Mouse (Mus musculus) ES-Bruce4 (cell line): ENCODE measurements at regions not wholly inside any gene's neighbourhood (a gene's known extent, or its start where the extent isn't known, plus 50 kb on each side); places are given as distances from the start of the nearest gene placed in this dataset.

Experiments
- H3K27ac ChIP-seq: 2 replicates; pipeline ENCODE4 v1.5.1; 2012; ENCODE audit warnings: low read length, inconsistent platforms; ENCODE audit not compliant: insufficient read depth
- H3K27me3 ChIP-seq: 2 replicates; pipeline ENCODE4 v1.6.1; 2012; ENCODE audit warnings: mild to moderate bottlenecking, low read length, inconsistent platforms; ENCODE audit not compliant: control insufficient read depth, poor library complexity, insufficient read depth, severe bottlenecking
- H3K36me3 ChIP-seq: 2 replicates; pipeline ENCODE4 v1.6.1; 2012; ENCODE audit warnings: inconsistent platforms, mild to moderate bottlenecking, low read length, moderate library complexity; ENCODE audit not compliant: control insufficient read depth, poor library complexity, insufficient read depth, severe bottlenecking
- H3K4me1 ChIP-seq: one replicate; pipeline ENCODE4 v1.8.1; 2011; ENCODE audit warnings: low read length; ENCODE audit not compliant: control insufficient read depth, insufficient read depth
- H3K4me3 ChIP-seq: 2 replicates; pipeline ENCODE4 v1.5.1; 2011; ENCODE audit warnings: low read depth, mild to moderate bottlenecking, low read length
- H3K9ac ChIP-seq: 2 replicates; pipeline ENCODE4 v1.6.1; 2012; ENCODE audit warnings: low read depth, mild to moderate bottlenecking, inconsistent platforms; ENCODE audit not compliant: poor library complexity, severe bottlenecking
- H3K9me3 ChIP-seq: replicated peaks from 2 replicates; pipeline ENCODE4 v1.6.1; 2012; ENCODE audit warnings: mild to moderate bottlenecking, low read length, inconsistent platforms; ENCODE audit not compliant: control insufficient read depth, poor library complexity, insufficient read depth, severe bottlenecking
- CTCF ChIP-seq: IDR thresholded peaks from one replicate; pipeline ENCODE4 v1.8.1; 2011; ENCODE audit warnings: low read depth, low read length
- EP300 ChIP-seq: IDR thresholded peaks from 2 replicates; pipeline ENCODE4 v1.6.1; 2011; ENCODE audit warnings: low read depth, low read length; ENCODE audit not compliant: insufficient read depth
- POLR2A ChIP-seq: IDR thresholded peaks from one replicate; pipeline ENCODE4 v1.8.1; 2011; ENCODE audit warnings: low read length; ENCODE audit not compliant: insufficient read depth

- no peak overlapping the region for H3K4me3 ChIP-seq
- H3K36me3 ChIP-seq, result no peaks in the 10 kb centered on the region
- H3K9ac ChIP-seq, result no peak overlapping the region
- no peak overlapping the region for H3K27ac ChIP-seq
- no peaks in the 10 kb centered on the region for H3K4me1 ChIP-seq
- H3K9me3 ChIP-seq, result no peaks in the 10 kb centered on the region
- H3K27me3 ChIP-seq, result no peaks in the 10 kb centered on the region
- TF ChIP-seq POLR2A (no peak), CTCF (no peak), EP300 (no peak)
Observed at GRCm38 (mm10) chr12:93427988-93428387, 1579.0 kb upstream of the Sel1l start.

GRCm38 (mm10) chr12:93416381-93416780 is 1567.4 kb upstream of the Sel1l start:
- Histone ChIP-seq H3K36me3 (no peaks in the 10 kb centered on the region), H3K9ac (no peak overlapping the region), H3K4me1 (no peaks in the 10 kb centered on the region), H3K27ac (no peak overlapping the region), H3K4me3 (no peak overlapping the region), H3K9me3 (no peaks in the 10 kb centered on the region), H3K27me3 (no peaks in the 10 kb centered on the region)
- no peak for TF ChIP-seq CTCF
- no peak for TF ChIP-seq POLR2A
- no peak for TF ChIP-seq EP300

- Histone ChIP-seq H3K4me1 (no peaks in the 10 kb centered on the region), H3K9me3 (no peaks in the 10 kb centered on the region)
- TF ChIP-seq CTCF, result no peak
- TF ChIP-seq EP300, result no peak
- TF ChIP-seq POLR2A, result no peak
Observed at GRCm38 (mm10) chr12:93415791-93416190, 1566.8 kb upstream of the Sel1l start.

GRCm38 (mm10) chr12:93385578-93385977 is 1536.6 kb upstream of the Sel1l start:
- Histone ChIP-seq H3K9me3 (no peaks in the 10 kb centered on the region), H3K9ac (no peak overlapping the region), H3K27ac (no peak overlapping the region), H3K4me3 (no peak overlapping the region), H3K36me3 (no peaks in the 10 kb centered on the region), H3K4me1 (no peaks in the 10 kb centered on the region), H3K27me3 (no peaks in the 10 kb centered on the region)
- TF ChIP-seq CTCF (no peak), POLR2A (no peak), EP300 (no peak)

More at GRCm38 (mm10) chr12:93415791-93416190, 1566.8 kb upstream of the Sel1l start:
- no peak overlapping the region for H3K27ac ChIP-seq
- H3K4me3 ChIP-seq, result no peak overlapping the region
- H3K27me3 ChIP-seq, result no peaks in the 10 kb centered on the region
- no peak overlapping the region for H3K9ac ChIP-seq
- H3K36me3 ChIP-seq, result no peaks in the 10 kb centered on the region

- Histone ChIP-seq H3K4me1 (no peaks in the 10 kb centered on the region), H3K27ac (no peak overlapping the region), H3K36me3 (no peaks in the 10 kb centered on the region), H3K9ac (no peak overlapping the region), H3K9me3 (no peaks in the 10 kb centered on the region), H3K27me3 (no peaks in the 10 kb centered on the region), H3K4me3 (no peak overlapping the region)
- TF ChIP-seq EP300, result no peak
Observed at GRCm38 (mm10) chr12:93342933-93343332, 1494.0 kb upstream of the Sel1l start.

GRCm38 (mm10) chr12:93342525-93342924 is 1493.6 kb upstream of the Sel1l start:
- no peak overlapping the region for H3K27ac ChIP-seq
- no peaks in the 10 kb centered on the region for H3K9me3 ChIP-seq
- H3K36me3 ChIP-seq, result no peaks in the 10 kb centered on the region
- no peak overlapping the region for H3K4me3 ChIP-seq
- TF ChIP-seq POLR2A, result no peak
- no peak for TF ChIP-seq EP300
- no peak for TF ChIP-seq CTCF
- no peaks in the 10 kb centered on the region for H3K4me1 ChIP-seq
- H3K27me3 ChIP-seq, result no peaks in the 10 kb centered on the region
- H3K9ac ChIP-seq, result no peak overlapping the region
